Comparison of ENCODE assay signal across 14 mouse cellular contexts in genomic region chr2:79798627-79799026, GRCm38 (mm10).
A peak's percentile ranks its signal among the peaks of the same experiment; 100 is the strongest.
DNase-seq lines count a peak whose midpoint lies in the region; ATAC-seq lines count a peak whose summit lies in the region.
"Had no signal": no experiment of that assay in that cellular context is flagged by ENCODE, and none has a peak within 500 bp of the region (broad histone marks: within the 10 kb centered on the region; RNA-seq: fewer than 3 reads in every experiment).

No protein-coding gene starts in this region.

- no peak overlapping the region for H3K4me2 ChIP-seq in forebrain, embryonic 15.5 days (replicated peaks)
- H3K4me2 ChIP-seq in neural tube, embryonic 15.5 days = no peak overlapping the region
- no peak overlapping the region for H3K4me2 ChIP-seq in limb, embryonic 13.5 days (replicated peaks)
- no peak overlapping the region for H3K4me2 ChIP-seq in heart, embryonic 11.5 days
- H3K4me2 ChIP-seq: hindbrain, embryonic 15.5 days; lung, embryonic 14.5 days had no signal

- H3K9ac ChIP-seq in forebrain, embryonic 15.5 days (replicated peaks) = no peak overlapping the region
- no peak overlapping the region for H3K9ac ChIP-seq in neural tube, embryonic 15.5 days (replicated peaks)
- no peak overlapping the region for H3K9ac ChIP-seq in limb, embryonic 13.5 days
- H3K9ac ChIP-seq in heart, embryonic 11.5 days (ENCODE audit: low read depth, low read length) = no peak overlapping the region
- H3K9ac ChIP-seq: hindbrain, embryonic 15.5 days; lung, embryonic 14.5 days had no signal

- peaks cover 25% of the 10 kb centered on the region for H3K4me1 ChIP-seq in forebrain, embryonic 10.5 days
- no peaks in the 10 kb centered on the region for H3K4me1 ChIP-seq in forebrain, embryonic 15.5 days
- H3K4me1 ChIP-seq in neural tube, embryonic 15.5 days = no peaks in the 10 kb centered on the region
- H3K4me1 ChIP-seq in limb, embryonic 13.5 days = peaks cover 3% of the 10 kb centered on the region; the same call in 1 of the 2 replicates
- H3K4me1 ChIP-seq in heart, embryonic 11.5 days (ENCODE audit: control insufficient read depth, insufficient read depth, low read length) = no peaks in the 10 kb centered on the region
- H3K4me1 ChIP-seq: hindbrain, embryonic 15.5 days had no signal

- peak; percentile 30 for DNase-seq in forebrain, embryonic 10.5 days (ENCODE audit: extremely low spot score, low spot score)
- DNase-seq in neural tube, embryonic 10.5 days (ENCODE audit: extremely low spot score, low spot score) = peak; percentile 73
- DNase-seq in kidney, adult 8-10 months = no peak
- no peak for DNase-seq in frontal cortex, adult 2 months (ENCODE audit: extremely low spot score in 1 of 2, low spot score in 1 of 2)
- DNase-seq: adrenal gland, postnatal 14 days; cerebellum, adult 8-10 months; gastrocnemius, postnatal 36 days; lung, embryonic 14.5 days had no signal

- WGBS in forebrain, embryonic 10.5 days = 26% methylated on average over 7 of the region's 7 CpGs
- 46% methylated on average over 7 of the region's 7 CpGs for WGBS in forebrain, embryonic 15.5 days
- WGBS in neural tube, embryonic 15.5 days = 15% methylated on average over 7 of the region's 7 CpGs
- 37% methylated on average over 7 of the region's 7 CpGs for WGBS in limb, embryonic 13.5 days
- 46% methylated on average over 7 of the region's 7 CpGs for WGBS in heart, embryonic 11.5 days (ENCODE audit: insufficient replicate concordance)

- H3K27ac ChIP-seq in forebrain, embryonic 10.5 days = no peak overlapping the region
- no peak overlapping the region for H3K27ac ChIP-seq in forebrain, embryonic 15.5 days (replicated peaks)
- no peak overlapping the region for H3K27ac ChIP-seq in neural tube, embryonic 15.5 days (replicated peaks)
- H3K27ac ChIP-seq in limb, embryonic 13.5 days = no peak overlapping the region
- no peak overlapping the region for H3K27ac ChIP-seq in heart, embryonic 11.5 days (ENCODE audit: low read depth, low read length)
- H3K27ac ChIP-seq: hindbrain, embryonic 15.5 days had no signal

- ATAC-seq in forebrain, embryonic 15.5 days (replicated peaks) = no peak
- ATAC-seq in neural tube, embryonic 15.5 days (ENCODE audit: low FRiP score) = no peak
- ATAC-seq in limb, embryonic 13.5 days (ENCODE audit: low FRiP score, low read depth) = peak; percentile 57
- no peak for ATAC-seq in heart, embryonic 11.5 days (replicated peaks; ENCODE audit: insufficient number of reproducible peaks, low FRiP score, low TSS enrichment)

- H3K9me3 ChIP-seq in forebrain, embryonic 10.5 days = no peaks in the 10 kb centered on the region
- no peaks in the 10 kb centered on the region for H3K9me3 ChIP-seq in forebrain, embryonic 15.5 days
- no peaks in the 10 kb centered on the region for H3K9me3 ChIP-seq in neural tube, embryonic 15.5 days (replicated peaks)
- H3K9me3 ChIP-seq in limb, embryonic 13.5 days = no peaks in the 10 kb centered on the region
- H3K9me3 ChIP-seq in heart, embryonic 11.5 days (replicated peaks; ENCODE audit: control insufficient read depth, low read length) = no peaks in the 10 kb centered on the region
- H3K9me3 ChIP-seq: hindbrain, embryonic 15.5 days had no signal

- H3K27me3 ChIP-seq in forebrain, embryonic 10.5 days (ENCODE audit: poor library complexity, severe bottlenecking) = no peaks in the 10 kb centered on the region
- H3K27me3 ChIP-seq in forebrain, embryonic 15.5 days = no peaks in the 10 kb centered on the region
- H3K27me3 ChIP-seq in neural tube, embryonic 15.5 days (replicated peaks) = no peaks in the 10 kb centered on the region
- H3K27me3 ChIP-seq in limb, embryonic 13.5 days = no peaks in the 10 kb centered on the region
- no peaks in the 10 kb centered on the region for H3K27me3 ChIP-seq in heart, embryonic 11.5 days (ENCODE audit: control insufficient read depth, insufficient read depth, low read length)
- H3K27me3 ChIP-seq: CH12.LX; hindbrain, embryonic 15.5 days had no signal

- no peaks in the 10 kb centered on the region for H3K36me3 ChIP-seq in forebrain, embryonic 10.5 days (replicated peaks)
- no peaks in the 10 kb centered on the region for H3K36me3 ChIP-seq in forebrain, embryonic 15.5 days
- no peaks in the 10 kb centered on the region for H3K36me3 ChIP-seq in neural tube, embryonic 15.5 days
- H3K36me3 ChIP-seq in limb, embryonic 13.5 days = no peaks in the 10 kb centered on the region
- no peaks in the 10 kb centered on the region for H3K36me3 ChIP-seq in heart, embryonic 11.5 days (ENCODE audit: control insufficient read depth, insufficient read depth, low read length)
- H3K36me3 ChIP-seq: hindbrain, embryonic 15.5 days had no signal

- no peak overlapping the region for H3K4me3 ChIP-seq in forebrain, embryonic 10.5 days
- H3K4me3 ChIP-seq in forebrain, embryonic 15.5 days = no peak overlapping the region
- H3K4me3 ChIP-seq in neural tube, embryonic 15.5 days (replicated peaks) = no peak overlapping the region
- no peak overlapping the region for H3K4me3 ChIP-seq in limb, embryonic 13.5 days
- H3K4me3 ChIP-seq in heart, embryonic 11.5 days (ENCODE audit: low read depth, low read length) = no peak overlapping the region
- H3K4me3 ChIP-seq: hindbrain, embryonic 15.5 days had no signal

Comparison
In these comparisons a context has a peak if more than half of its experiments do, and no peak if none do; other contexts are left out.
1. DNase-seq: peak in forebrain, embryonic 10.5 days (single experiment) and neural tube, embryonic 10.5 days (single experiment); none in kidney, adult 8-10 months (0 of 2) and frontal cortex, adult 2 months (0 of 2).